8 mouse cellular contexts compared by ENCODE assay signal in genomic region chr4:139310899-139311701, GRCm38 (mm10). TPM values are rescaled to one million over a fixed set of nuclear protein-coding genes. Genes with fewer than 3 reads are reported as not detected.
DNase-seq lines count a peak whose midpoint lies in the region; ATAC-seq and TF ChIP-seq lines count a peak whose summit lies in the region.

No protein-coding gene starts in this region.

- peak overlapping the region; percentile 91 for H3K9ac ChIP-seq in liver, postnatal 0 days (replicated peaks)

- WGBS in liver, postnatal 0 days (ENCODE audit: insufficient replicate concordance) = under 1% methylated on average over 51 of the region's 53 CpGs

- peak overlapping the region; percentile 78 for H3K27ac ChIP-seq in testis, adult 2 months (ENCODE audit: control insufficient read depth, insufficient read depth, low read depth, low read length)
- H3K27ac ChIP-seq in liver, postnatal 0 days (ENCODE audit: low read depth) = peak overlapping the region; percentile 78

- DNase-seq in testis, postnatal 14 days (ENCODE audit: low spot score) = no peak
- DNase-seq in embryo, embryonic 11 days = peak; percentile 56
- peak; percentile 33 for DNase-seq in induced T-regulatory cell, adult 2 months (ENCODE audit: low read depth)
- DNase-seq in liver, postnatal 0 days = no peak
- no peak for DNase-seq in frontal cortex, postnatal 10 days (ENCODE audit: low spot score in 2 of 2)
- DNase-seq in right cerebral cortex, adult 2 months (ENCODE audit: low spot score in 2 of 2) = no peak

- peaks cover 14% of the 10 kb centered on the region for H3K4me1 ChIP-seq in testis, adult 2 months (ENCODE audit: control insufficient read depth, insufficient read depth, low read length)
- H3K4me1 ChIP-seq in liver, postnatal 0 days (ENCODE audit: insufficient read depth) = peaks cover 28% of the 10 kb centered on the region

- TF ChIP-seq EP300 in liver, postnatal 0 days (IDR thresholded peaks at IDR 0.05; ENCODE audit: low read depth) = no peak

- TF ChIP-seq CTCF in testis, adult 2 months (IDR thresholded peaks at IDR 0.05; ENCODE audit: control insufficient read depth, insufficient read depth, insufficient replicate concordance, low read depth, low read length) = no peak
- no peak for TF ChIP-seq CTCF in liver, postnatal 0 days (IDR thresholded peaks at IDR 0.05; ENCODE audit: low read depth)

- H3K4me2 ChIP-seq in liver, postnatal 0 days (ENCODE audit: low read depth, low read length) = peak overlapping the region; percentile 100

- peak; percentile 51 for ATAC-seq in liver, postnatal 0 days
- no peak for ATAC-seq in monocyte, adult 5-6 weeks (replicated peaks; ENCODE audit: insufficient number of reproducible peaks, low FRiP score, low TSS enrichment, poor library complexity, severe bottlenecking)

- no peaks in the 10 kb centered on the region for H3K9me3 ChIP-seq in liver, postnatal 0 days (ENCODE audit: low read length)

- no peak for TF ChIP-seq POLR2A in testis, adult 2 months (IDR thresholded peaks at IDR 0.05; ENCODE audit: control insufficient read depth, low read depth, low read length)

- H3K27me3 ChIP-seq in testis, adult 2 months (ENCODE audit: control insufficient read depth, insufficient read depth, low read length) = no peaks in the 10 kb centered on the region
- no peaks in the 10 kb centered on the region for H3K27me3 ChIP-seq in liver, postnatal 0 days (ENCODE audit: insufficient read depth, low read length)

- H3K4me3 ChIP-seq in testis, adult 2 months (ENCODE audit: control insufficient read depth, low read depth, low read length) = peak overlapping the region; percentile 97
- H3K4me3 ChIP-seq in liver, postnatal 0 days (ENCODE audit: low read depth, low read length) = peak overlapping the region; percentile 95

- H3K36me3 ChIP-seq in testis, adult 2 months (ENCODE audit: control insufficient read depth, insufficient read depth, low read length) = no peaks in the 10 kb centered on the region; the same call in 1 of the 2 replicates
- H3K36me3 ChIP-seq in liver, postnatal 0 days (replicated peaks; ENCODE audit: insufficient read depth, low read length) = peaks cover 14% of the 10 kb centered on the region

RNA-seq across cellular contexts. Expression of gene Akr7a5, which starts 0.6 kb away (rescaled TPM):
- 19.7 and 20.7 TPM in 2 replicates for polyA plus RNA-seq in testis, adult 2 months (2012; rRNA removed)
- 117 and 121 TPM in 2 replicates for polyA plus RNA-seq in liver, postnatal 0 days (2015; fragmentation: Nextera tagmentation; extraction: Ambion mirVana)
- 3.6 to 7.3 TPM (median 4.8 TPM) in 3 replicates for total RNA-seq in monocyte, adult 5-6 weeks (2017)

RNA-seq across cellular contexts. Expression of gene Pqlc2, which starts 0.6 kb away (rescaled TPM):
- polyA plus RNA-seq in testis, adult 2 months (2012; rRNA removed) = 5.5 and 5.7 TPM in 2 replicates
- polyA plus RNA-seq in liver, postnatal 0 days (2015; fragmentation: Nextera tagmentation; extraction: Ambion mirVana) = 33.1 and 33.9 TPM in 2 replicates
- 6.1 to 12.0 TPM (median 6.4 TPM) in 3 replicates for total RNA-seq in monocyte, adult 5-6 weeks (2017)

RNA-seq across cellular contexts. Expression of gene Mrto4, which starts 41.3 kb away (rescaled TPM):
- 90.5 TPM in 2 replicates for polyA plus RNA-seq in testis, adult 2 months (2012; rRNA removed)
- 46.2 and 46.7 TPM in 2 replicates for polyA plus RNA-seq in liver, postnatal 0 days (2015; fragmentation: Nextera tagmentation; extraction: Ambion mirVana)
- 20.8 to 41.9 TPM (median 26.8 TPM) in 3 replicates for total RNA-seq in monocyte, adult 5-6 weeks (2017)

RNA-seq across cellular contexts. Expression of gene Emc1, which starts 41.3 kb away (rescaled TPM):
- polyA plus RNA-seq in testis, adult 2 months (2012; rRNA removed) = 12.6 and 14.4 TPM in 2 replicates
- 6.8 and 8.2 TPM in 2 replicates for polyA plus RNA-seq in liver, postnatal 0 days (2015; fragmentation: Nextera tagmentation; extraction: Ambion mirVana)
- 14.3 to 34.6 TPM (median 21.9 TPM) in 3 replicates for total RNA-seq in monocyte, adult 5-6 weeks (2017)

RNA-seq across cellular contexts. Expression of gene Ubr4, which starts 41.3 kb away (rescaled TPM):
- 312 and 351 TPM in 2 replicates for polyA plus RNA-seq in testis, adult 2 months (2012; rRNA removed)
- polyA plus RNA-seq in liver, postnatal 0 days (2015; fragmentation: Nextera tagmentation; extraction: Ambion mirVana) = 24.6 and 24.7 TPM in 2 replicates
- 38.5 to 107 TPM (median 47.9 TPM) in 3 replicates for total RNA-seq in monocyte, adult 5-6 weeks (2017)

Comparison
In these comparisons a context has a peak if more than half of its experiments do, and no peak if none do; other contexts are left out.
1. DNase-seq: peak in embryo, embryonic 11 days (single experiment) and induced T-regulatory cell, adult 2 months (single experiment); none in testis, postnatal 14 days (single experiment), liver, postnatal 0 days (single experiment), frontal cortex, postnatal 10 days (0 of 2) and right cerebral cortex, adult 2 months (0 of 2).